Mouse (Mus musculus): ENCODE measurements around the gene Ugdh. TPM values are rescaled to one million over a fixed set of nuclear protein-coding genes. Genes with fewer than 3 reads are reported as not detected.

Ugdh gene
- 10 to 100 TPM; 27.8 to 32.1 TPM for total RNA-seq (2023)

DNA sequence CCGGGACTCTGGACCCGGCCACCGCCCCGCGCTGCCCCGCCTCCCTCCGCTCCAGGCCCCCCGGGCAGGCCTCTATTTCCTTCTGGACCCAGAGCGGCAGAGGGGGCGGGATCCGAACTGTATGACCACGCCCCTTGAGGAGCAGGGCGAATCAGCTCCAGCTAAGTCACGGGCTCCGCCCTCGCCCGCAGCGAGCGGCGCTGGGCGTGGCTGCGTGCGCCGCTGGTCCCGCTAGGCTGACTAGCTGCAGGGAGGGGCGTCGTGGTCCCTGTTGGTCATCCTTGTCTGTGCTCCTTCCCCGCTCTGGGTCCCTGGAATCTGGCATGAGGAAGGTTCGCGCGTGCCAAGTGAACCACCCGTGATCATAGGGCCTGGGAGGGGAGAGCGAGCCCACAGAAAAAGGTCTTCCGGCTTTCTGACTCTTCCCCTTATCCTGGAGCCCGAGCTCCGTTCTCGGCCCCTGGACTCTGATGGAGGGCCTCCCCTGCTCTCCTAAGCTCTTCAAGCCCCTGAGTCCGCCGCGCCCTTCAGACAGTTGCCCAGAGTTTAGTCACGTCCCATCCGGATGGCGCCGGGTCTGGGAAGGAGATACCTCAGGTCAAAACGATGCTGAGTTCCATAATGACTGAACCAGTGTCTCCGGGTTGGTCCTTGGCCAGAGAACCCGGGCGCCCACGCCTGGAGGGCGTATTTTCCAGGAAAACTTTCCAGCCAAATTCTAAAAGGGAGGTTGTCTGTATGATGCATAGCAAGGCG is at the start of gene Ugdh:
TSS of gene Ugdh (minus strand) at position 144 of the 756 bp plus-strand sequence.

DNA sequence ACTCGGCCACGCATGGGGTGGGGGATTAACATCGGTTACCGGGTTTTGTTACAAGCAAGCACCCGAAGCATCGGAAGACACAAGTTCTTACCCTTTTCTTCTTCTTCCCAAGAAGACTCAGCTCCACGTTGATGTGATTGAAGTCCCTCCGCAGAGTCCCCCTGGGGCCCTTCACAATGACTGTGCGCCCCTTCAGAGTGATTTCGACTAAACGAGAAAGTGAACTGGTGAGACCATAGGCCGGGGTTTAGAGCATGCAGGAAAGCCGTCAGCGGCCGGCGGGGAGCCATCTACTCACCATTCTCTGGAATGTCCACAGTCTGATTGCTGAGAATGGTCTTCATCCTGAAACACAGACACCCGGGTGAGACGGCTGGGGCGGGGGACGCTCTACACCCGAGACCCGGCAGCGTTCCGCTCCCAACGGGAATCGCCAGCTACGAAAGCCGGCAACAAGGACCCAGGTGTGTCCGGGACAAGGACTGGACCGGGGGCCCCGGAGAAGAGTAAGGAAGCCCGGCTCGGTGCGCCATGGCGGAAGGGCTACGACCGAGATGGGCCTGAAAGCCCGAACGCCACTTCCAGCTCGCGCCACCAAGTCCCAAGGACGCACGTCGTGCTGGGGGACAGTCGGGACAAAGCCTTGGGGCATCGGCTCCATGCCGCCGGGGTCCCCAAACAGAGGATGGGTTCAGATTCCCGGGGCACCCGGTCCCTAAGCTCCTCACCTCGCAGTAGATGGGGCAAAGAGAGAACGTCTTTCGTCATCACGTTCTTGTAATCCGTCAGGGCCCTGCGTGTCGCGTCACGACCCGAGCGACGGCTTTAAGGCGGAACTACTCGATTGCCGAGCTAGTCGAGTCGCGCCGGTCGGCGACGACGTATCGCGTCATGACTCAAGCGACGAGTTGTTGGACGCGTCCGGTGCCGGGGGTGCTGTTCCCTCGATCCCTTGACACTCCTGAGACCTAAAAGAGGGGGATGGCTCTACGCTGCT is 44.8 kb downstream of the Ugdh start, which contains the start of the genes Rpl9 and Lias:
TSS of gene Rpl9 (minus strand) at position 797 of the 997 bp plus-strand sequence.
TSS of gene Lias (plus strand) at position 850 of the 997 bp plus-strand sequence.

Other genes starting within 250 kb of the Ugdh start
- gene Wdr19, start 236.3 kb downstream of the Ugdh start, total RNA-seq (2023), result 1 to 10 TPM; 3.1 to 3.7 TPM
- gene Rfc1, start 100.3 kb downstream of the Ugdh start, total RNA-seq (2023), result 10 to 100 TPM; 46.7 to 53.5 TPM
- gene Klb, start 87.6 kb downstream of the Ugdh start, total RNA-seq (2023), result not detected
- 1,000 to 10,000 TPM; 2,893 to 2,904 TPM for gene Rpl9, start 44.5 kb downstream of the Ugdh start, total RNA-seq (2023)
- 10 to 100 TPM; 32.5 to 40.7 TPM for gene Lias, start 44.5 kb downstream of the Ugdh start, total RNA-seq (2023)
- gene Gm43552, start 56.9 kb upstream of the Ugdh start, total RNA-seq (2023), result 1 to 10 TPM in 1 of 2 experiments, not detected in 1; 2.4 TPM
- gene Smim14, start 101.2 kb upstream of the Ugdh start, total RNA-seq (2023), result 100 to 1,000 TPM in 1 of 2 experiments, 10 to 100 TPM in 1; 92.6 to 101 TPM
- gene Ube2k, start 101.3 kb upstream of the Ugdh start, total RNA-seq (2023), result 10 to 100 TPM; 76.3 to 79.6 TPM